Mouse (Mus musculus) hindbrain, embryonic 15.5 days (tissue): Measurements from ENCODE around the gene Sapcd2. TPM values are rescaled to one million over a fixed set of nuclear protein-coding genes. Genes with fewer than 3 reads are reported as not detected.

Experiments
- ATAC-seq: fragments of 200-750 bp; cut with Nextera tagmentation; 2 replicates; pipeline ENCODE4 v1.8.0; 2017; ENCODE audit warnings: low read depth, moderate number of reproducible peaks, moderate TSS enrichment; ENCODE audit not compliant: low FRiP score
- H3K27ac ChIP-seq: fragments of 300-500 bp; sonication (generic); replicated peaks from 2 replicates; pipeline ENCODE4 v1.5.1; 2015; ENCODE audit warnings: mild to moderate bottlenecking, inconsistent platforms
- H3K27me3 ChIP-seq: fragments of 300-500 bp; sonication (generic); 2 replicates; pipeline ENCODE4 v1.6.1; 2015; ENCODE audit warnings: control low read depth, inconsistent platforms
- H3K36me3 ChIP-seq: fragments of 300-500 bp; sonication (generic); 2 replicates; pipeline ENCODE4 v1.6.1; 2015; ENCODE audit warnings: control low read depth, inconsistent platforms
- H3K4me1 ChIP-seq: fragments of 300-500 bp; sonication (generic); replicated peaks from 2 replicates; pipeline ENCODE4 v1.6.1; 2015; ENCODE audit warnings: control low read depth, inconsistent platforms
- H3K4me2 ChIP-seq: fragments of 300-500 bp; sonication (generic); 2 replicates; pipeline ENCODE4 v1.6.1; 2015; ENCODE audit warnings: moderate library complexity, mild to moderate bottlenecking, inconsistent platforms
- H3K4me3 ChIP-seq: fragments of 300-500 bp; sonication (generic); 2 replicates; pipeline ENCODE4 v1.5.1; 2015; ENCODE audit warnings: mild to moderate bottlenecking, inconsistent platforms
- H3K9ac ChIP-seq: fragments of 300-500 bp; sonication (generic); 2 replicates; pipeline ENCODE4 v1.6.1; 2015; ENCODE audit warnings: inconsistent platforms
- H3K9me3 ChIP-seq: fragments of 300-500 bp; sonication (generic); 2 replicates; pipeline ENCODE4 v1.6.1; 2016; ENCODE audit warnings: control low read depth, inconsistent platforms
- WGBS: fragments of 180-500 bp; shearing (Covaris S2); methylation state at CpG from one replicate; pipeline ENCODE4 v1.1.7; 2015; 5-methylcytosine and 5-hydroxymethylcytosine counted together
- polyA plus RNA-seq: library from polyadenylated mRNA; unstranded; fragments of >200 nt; fragmentation: Nextera tagmentation; extraction: Ambion mirVana; gene quantifications from 2 replicates; pipeline ENCODE4 v1.2.1, GENCODE M21; 2015

Sapcd2 gene
- polyA plus RNA-seq, 1 experiment from 2014 or later = 11.8 TPM

DNA sequence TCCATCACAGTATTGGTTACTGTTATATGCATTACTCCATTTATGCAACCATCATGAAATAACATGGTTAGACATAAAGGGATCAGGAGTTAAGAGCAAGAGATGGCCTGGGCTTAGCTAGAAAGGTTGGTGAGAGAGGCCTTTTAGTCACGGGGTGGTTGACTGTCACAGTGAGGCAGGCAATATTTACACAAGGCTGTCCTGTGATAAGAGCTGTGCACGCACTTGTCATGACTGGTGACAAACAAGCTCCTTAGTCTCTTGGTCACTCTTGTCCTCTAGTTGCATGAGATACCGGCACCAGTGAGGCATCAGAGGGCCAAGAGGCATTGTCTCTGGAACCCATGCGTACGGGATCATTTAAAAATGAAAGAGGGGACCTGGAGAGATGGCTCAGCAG is 12.4 kb downstream of the Sapcd2 start:
- no peak for ATAC-seq
- no peaks in the 10 kb centered on the region for H3K4me1 ChIP-seq
- WGBS = 82% methylated on average over 5 of the region's 5 CpGs
- no peak overlapping the region for H3K27ac ChIP-seq
- H3K4me2 ChIP-seq = no peak overlapping the region
- no peaks in the 10 kb centered on the region for H3K9me3 ChIP-seq
- H3K9ac ChIP-seq = no peak overlapping the region
- H3K36me3 ChIP-seq = no peaks in the 10 kb centered on the region
- no peak overlapping the region for H3K4me3 ChIP-seq
- no peaks in the 10 kb centered on the region for H3K27me3 ChIP-seq

DNA sequence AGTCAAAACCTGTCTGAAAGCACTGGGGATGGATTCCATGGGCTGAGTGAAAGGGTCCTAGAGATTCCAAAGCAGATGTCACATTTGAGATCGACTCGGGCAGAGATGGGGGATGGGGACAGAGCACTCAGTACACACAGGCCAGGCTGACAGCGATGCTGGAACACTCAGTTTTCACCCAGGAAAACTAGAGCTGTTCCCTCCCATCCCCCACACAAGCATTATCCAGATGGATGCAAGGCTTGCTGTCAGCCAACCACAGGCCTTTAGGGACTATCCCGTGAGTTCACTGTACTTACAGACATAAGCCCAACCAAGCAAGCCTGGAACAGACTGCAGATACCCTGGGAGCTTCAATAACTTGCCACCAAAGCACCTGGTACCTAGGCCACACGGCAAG is 19.1 kb downstream of the Sapcd2 start:
- H3K27me3 ChIP-seq = peaks cover 18% of the 10 kb centered on the region
- H3K9ac ChIP-seq = no peak overlapping the region
- H3K9me3 ChIP-seq = no peaks in the 10 kb centered on the region
- WGBS = 63% methylated on average over 5 of the region's 5 CpGs
- H3K4me1 ChIP-seq = peaks cover 14% of the 10 kb centered on the region
- no peak overlapping the region for H3K27ac ChIP-seq
- no peak overlapping the region for H3K4me3 ChIP-seq
- no peak for ATAC-seq
- no peaks in the 10 kb centered on the region for H3K36me3 ChIP-seq
- no peak overlapping the region for H3K4me2 ChIP-seq

DNA sequence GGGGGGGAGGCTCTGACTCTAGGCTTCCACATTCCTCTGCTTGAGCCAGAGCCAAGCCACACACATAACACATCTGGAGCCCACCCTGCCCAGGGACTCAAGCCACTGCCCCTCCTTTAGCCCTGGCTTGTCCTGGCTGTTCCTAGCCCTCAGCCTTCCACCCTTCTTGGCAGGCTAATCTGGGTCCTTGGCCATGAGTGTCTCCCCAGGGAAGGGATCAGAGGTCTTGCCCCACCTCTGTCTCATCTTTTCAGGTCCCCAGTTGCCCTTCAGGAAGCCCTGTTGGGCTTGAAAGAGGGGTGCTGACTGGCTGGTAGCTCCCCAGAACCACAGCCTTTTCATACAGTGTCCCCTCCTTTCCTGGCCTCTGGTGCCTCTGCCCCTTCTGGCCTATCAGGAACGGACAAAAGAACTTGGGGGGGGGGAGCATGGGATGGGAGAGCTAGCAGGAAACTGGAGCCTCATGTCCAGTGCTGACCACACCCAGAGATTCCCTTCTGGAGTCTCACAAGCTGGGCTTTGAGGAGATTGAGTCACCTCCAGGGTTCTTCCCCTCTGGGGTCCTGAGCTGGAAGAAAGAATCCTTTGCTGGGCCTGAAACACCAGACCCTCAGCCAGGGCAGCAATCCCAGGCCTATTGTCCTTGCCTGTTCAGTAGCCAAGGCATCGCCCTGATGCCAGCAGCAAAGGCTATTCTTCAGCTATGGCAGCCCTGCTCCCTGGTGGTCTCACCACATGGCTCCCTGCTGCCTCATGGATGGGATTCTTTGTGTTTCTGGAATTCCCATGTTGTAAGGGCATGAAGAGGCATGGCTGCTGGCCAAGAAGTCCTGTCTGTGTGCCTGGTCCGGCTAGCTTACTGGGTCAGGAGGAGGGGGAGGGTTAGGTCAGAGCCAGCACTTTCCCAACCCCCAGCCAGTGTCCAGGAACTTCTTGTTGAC is 22.4 kb downstream of the Sapcd2 start:
- no peak overlapping the region for H3K4me2 ChIP-seq
- H3K4me1 ChIP-seq = peaks cover 18% of the 10 kb centered on the region
- peak; percentile 80 for ATAC-seq
- 0 out of 2 replicates have a peak overlapping the region, but pooled peaks have one; percentile 3 for H3K27ac ChIP-seq
- WGBS = 17% methylated on average over 3 of the region's 3 CpGs
- H3K27me3 ChIP-seq = peaks cover 51% of the 10 kb centered on the region
- no peaks in the 10 kb centered on the region for H3K9me3 ChIP-seq
- H3K36me3 ChIP-seq = no peaks in the 10 kb centered on the region
- H3K9ac ChIP-seq = no peak overlapping the region
- H3K4me3 ChIP-seq = no peak overlapping the region

DNA sequence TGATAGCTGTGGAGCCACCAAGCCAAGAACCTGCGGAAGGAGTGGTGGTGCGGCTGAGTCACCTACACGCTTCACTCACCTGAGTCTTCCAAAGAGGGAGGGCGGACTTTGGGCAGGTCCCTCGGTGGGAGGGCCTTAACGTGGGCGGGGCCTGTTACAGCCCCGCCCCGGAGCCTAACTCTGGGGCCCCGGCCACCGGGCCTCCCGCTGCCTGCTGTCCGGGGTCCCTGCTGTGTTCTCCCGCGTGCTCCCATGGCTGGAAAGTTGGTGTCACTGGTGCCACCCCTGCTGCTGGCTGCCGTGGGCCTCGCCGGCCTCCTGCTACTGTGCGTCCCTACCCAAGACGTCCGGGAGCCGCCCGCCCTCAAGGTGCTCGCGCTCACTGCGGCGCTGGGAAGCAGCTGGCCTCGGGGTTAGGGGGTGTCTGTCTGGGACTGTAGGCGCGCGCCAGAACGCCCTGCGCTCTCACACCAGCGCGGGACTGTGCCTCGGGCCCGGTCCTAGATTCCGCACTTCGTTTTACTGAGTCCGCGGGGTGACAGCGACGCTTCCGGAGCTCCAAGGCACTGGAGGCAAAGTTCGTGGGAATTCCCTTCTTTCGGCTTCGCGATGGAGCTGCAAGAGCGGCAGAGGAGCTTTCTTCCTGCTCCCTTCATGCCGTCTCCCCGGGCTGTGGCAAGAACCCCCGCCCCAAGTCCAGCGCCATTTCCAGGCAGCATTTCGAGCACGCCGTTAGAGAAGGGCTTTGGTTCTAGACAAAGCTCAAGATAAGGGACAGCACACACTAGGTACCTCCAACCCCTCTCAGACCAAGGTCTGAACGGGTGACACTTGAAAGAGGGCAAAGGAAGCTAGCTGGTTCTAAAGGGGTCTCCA is 23.8 kb downstream of the Sapcd2 start, which contains the start of gene Entpd2:
Entpd2 (plus strand) TSS at position 154 of the 876 bp plus-strand sequence.
- 1% methylated on average over 54 of the region's 57 CpGs for WGBS
- H3K9ac ChIP-seq = peak within 1 kb of the TSS; percentile 14; the same call in 1 of the 2 replicates

DNA sequence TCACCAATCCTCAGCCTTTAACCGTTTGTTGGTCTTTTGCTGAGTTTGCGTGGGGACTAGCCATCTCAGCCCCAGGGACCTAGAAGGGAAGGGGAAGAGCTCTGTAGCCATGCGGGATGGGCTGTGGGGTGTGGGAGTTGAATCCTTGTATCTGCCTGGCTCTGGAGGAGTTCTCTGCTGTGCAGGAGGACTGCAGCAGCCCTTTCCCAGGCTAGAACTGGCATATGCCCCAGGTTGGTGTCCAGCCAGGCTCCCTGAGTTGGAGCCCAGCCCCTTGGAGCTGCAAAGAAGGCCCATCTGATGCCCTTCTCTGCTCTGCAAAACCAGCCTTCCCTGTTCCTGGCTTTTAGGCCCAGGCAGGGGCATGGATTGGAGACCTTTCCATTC is 24.5 kb downstream of the Sapcd2 start:
- WGBS = 32% methylated on average over 3 of the region's 3 CpGs
- no peak overlapping the region for H3K9ac ChIP-seq
- peaks cover 28% of the 10 kb centered on the region for H3K4me1 ChIP-seq
- no peaks in the 10 kb centered on the region for H3K9me3 ChIP-seq
- H3K27me3 ChIP-seq = peaks cover 58% of the 10 kb centered on the region
- H3K4me2 ChIP-seq = peak overlapping the region; percentile 53
- peak overlapping the region; percentile 31 for H3K4me3 ChIP-seq
- no peak for ATAC-seq
- H3K36me3 ChIP-seq = no peaks in the 10 kb centered on the region
- no peak overlapping the region for H3K27ac ChIP-seq

More for the DNA sequence above, 23.8 kb downstream of the Sapcd2 start, which contains the start of gene Entpd2:
- Histone ChIP-seq H3K9me3 (no peaks in the 10 kb centered on the region), H3K36me3 (no peaks in the 10 kb centered on the region), H3K4me2 (peak within 1 kb of the TSS; percentile 53), H3K27me3 (peaks cover 58% of the 10 kb centered on the region), H3K4me1 (peaks cover 28% of the 10 kb centered on the region), H3K27ac (0 out of 2 replicates have a peak within 1 kb of the TSS, but pooled peaks have one; percentile 3), H3K4me3 (peak within 1 kb of the TSS; percentile 31)
- ATAC-seq = no peak

DNA sequence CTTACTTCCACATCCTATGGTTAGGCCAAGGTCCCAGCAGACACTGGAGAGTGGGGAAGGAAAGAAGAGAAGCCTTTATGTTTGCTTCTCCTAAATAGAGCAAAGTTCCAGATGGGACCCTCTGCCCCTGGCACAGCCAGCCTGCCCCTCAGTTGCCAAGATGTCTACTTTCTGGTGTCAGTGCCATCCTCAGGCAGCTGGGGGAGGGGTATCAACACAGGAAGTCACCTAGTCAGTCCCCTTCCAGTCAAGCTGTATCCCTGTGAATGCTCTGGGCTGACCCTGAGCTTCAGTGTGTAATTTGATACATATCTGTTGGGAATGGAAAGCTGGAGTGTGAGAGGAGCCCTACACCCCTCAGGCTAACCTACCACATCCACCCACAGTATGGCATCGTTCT is 24.9 kb downstream of the Sapcd2 start:
- Histone ChIP-seq H3K27me3 (peaks cover 58% of the 10 kb centered on the region), H3K4me3 (no peak overlapping the region), H3K9ac (no peak overlapping the region), H3K36me3 (no peaks in the 10 kb centered on the region), H3K4me2 (no peak overlapping the region), H3K9me3 (no peaks in the 10 kb centered on the region), H3K4me1 (peaks cover 29% of the 10 kb centered on the region), H3K27ac (no peak overlapping the region)
- no peak for ATAC-seq
- WGBS = 74% methylated on average over 1 of the region's 1 CpGs

DNA sequence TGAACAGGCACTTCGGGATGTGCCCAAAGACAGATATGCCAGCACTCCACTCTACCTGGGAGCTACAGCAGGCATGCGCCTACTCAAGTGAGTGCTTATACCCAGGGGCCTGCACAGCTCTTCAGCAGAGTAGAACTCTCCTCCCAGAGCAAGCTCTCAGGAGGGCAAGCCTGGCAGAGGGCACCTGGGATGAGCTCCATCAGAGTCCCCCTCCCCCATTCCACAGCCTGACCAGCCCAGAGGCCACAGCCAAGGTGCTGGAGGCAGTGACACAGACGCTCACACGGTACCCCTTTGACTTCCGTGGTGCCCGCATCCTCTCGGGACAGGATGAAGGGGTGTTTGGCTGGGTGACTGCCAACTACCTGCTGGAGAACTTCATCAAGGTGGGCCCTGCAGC is 25.9 kb downstream of the Sapcd2 start:
- H3K4me1 ChIP-seq = peaks cover 33% of the 10 kb centered on the region
- H3K9me3 ChIP-seq = no peaks in the 10 kb centered on the region
- no peak overlapping the region for H3K4me3 ChIP-seq
- WGBS = 92% methylated on average over 7 of the region's 7 CpGs
- H3K36me3 ChIP-seq = no peaks in the 10 kb centered on the region
- H3K4me2 ChIP-seq = no peak overlapping the region
- no peak overlapping the region for H3K27ac ChIP-seq
- ATAC-seq = no peak
- H3K9ac ChIP-seq = no peak overlapping the region
- peaks cover 58% of the 10 kb centered on the region for H3K27me3 ChIP-seq

DNA sequence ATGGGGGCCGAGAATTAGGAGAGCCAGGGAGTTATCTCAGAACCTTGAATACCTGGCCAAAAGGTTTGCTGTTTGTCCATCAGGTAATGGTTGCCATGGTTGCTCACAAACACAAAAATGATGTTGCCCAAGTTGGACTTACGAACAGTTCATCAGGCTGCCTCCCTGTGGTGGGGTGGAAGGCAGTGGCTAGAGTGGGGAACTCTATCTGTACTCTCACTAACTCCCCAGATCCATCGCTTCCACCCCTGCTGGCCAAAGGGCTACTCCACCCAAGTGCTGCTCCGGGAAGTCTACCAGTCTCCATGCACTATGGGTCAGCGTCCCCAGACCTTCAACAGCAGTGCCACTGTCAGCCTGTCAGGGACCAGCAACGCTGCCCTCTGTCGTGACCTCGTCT is 26.9 kb downstream of the Sapcd2 start, which contains the start of gene Npdc1:
Npdc1 (plus strand) TSS at position 301 of the 400 bp plus-strand sequence.
- Histone ChIP-seq H3K36me3 (no peaks in the 10 kb centered on the region), H3K9me3 (no peaks in the 10 kb centered on the region), H3K4me2 (peak within 1 kb of the TSS; percentile 67; the same call in 1 of the 2 replicates), H3K4me3 (no peak within 1 kb of the TSS), H3K27me3 (peaks cover 58% of the 10 kb centered on the region), H3K4me1 (peaks cover 35% of the 10 kb centered on the region), H3K9ac (no peak within 1 kb of the TSS), H3K27ac (no peak within 1 kb of the TSS)
- ATAC-seq = no peak
- 68% methylated on average over 8 of the region's 8 CpGs for WGBS

DNA sequence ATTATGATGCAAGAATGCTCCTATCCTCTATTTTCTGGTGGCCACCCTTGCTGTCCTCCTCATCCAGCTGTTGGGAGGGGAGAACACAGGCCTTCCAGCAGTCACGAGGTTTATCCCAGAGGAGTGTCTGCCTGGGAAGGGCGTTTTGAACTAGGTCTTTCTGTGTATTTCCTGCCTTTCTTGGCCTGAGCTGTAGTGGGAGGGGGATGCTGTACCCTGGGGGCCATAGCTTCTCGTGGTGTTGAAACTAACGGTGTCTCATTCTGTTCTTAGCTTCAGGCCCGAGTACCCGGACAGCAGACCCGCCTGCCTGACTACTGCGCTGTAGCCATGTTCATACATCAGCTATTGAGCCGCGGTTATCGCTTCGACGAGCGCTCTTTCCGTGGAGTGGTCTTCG is 28.2 kb downstream of the Sapcd2 start:
- no peak for ATAC-seq
- WGBS = 24% methylated on average over 16 of the region's 16 CpGs
- no peak overlapping the region for H3K27ac ChIP-seq
- H3K4me3 ChIP-seq = peak overlapping the region; percentile 33
- no peaks in the 10 kb centered on the region for H3K9me3 ChIP-seq
- peak overlapping the region; percentile 33; the same call in 1 of the 2 replicates for H3K9ac ChIP-seq
- peak overlapping the region; percentile 67 for H3K4me2 ChIP-seq
- no peaks in the 10 kb centered on the region for H3K36me3 ChIP-seq
- peaks cover 42% of the 10 kb centered on the region for H3K4me1 ChIP-seq
- peaks cover 47% of the 10 kb centered on the region for H3K27me3 ChIP-seq

DNA sequence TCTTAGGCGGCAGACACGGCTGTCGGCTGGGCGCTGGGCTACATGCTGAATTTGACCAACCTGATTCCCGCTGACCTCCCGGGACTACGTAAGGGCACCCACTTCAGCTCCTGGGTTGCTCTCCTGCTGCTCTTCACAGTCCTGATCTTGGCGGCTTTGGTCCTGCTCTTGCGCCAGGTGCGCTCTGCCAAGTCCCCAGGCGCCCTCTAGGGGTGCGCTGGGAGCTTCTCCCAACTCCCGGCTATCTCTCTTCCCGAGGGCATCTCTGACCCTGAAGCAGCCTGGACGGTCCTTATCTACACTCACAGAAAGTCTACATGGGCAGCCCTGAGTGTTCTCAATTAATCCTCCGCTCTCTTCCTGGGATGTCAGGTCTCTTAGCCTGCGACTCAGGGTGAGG is 28.6 kb downstream of the Sapcd2 start:
- no peak for ATAC-seq
- H3K36me3 ChIP-seq = no peaks in the 10 kb centered on the region
- H3K4me1 ChIP-seq = peaks cover 43% of the 10 kb centered on the region
- peak overlapping the region; percentile 33; the same call in 1 of the 2 replicates for H3K9ac ChIP-seq
- H3K9me3 ChIP-seq = no peaks in the 10 kb centered on the region
- peak overlapping the region; percentile 67 for H3K4me2 ChIP-seq
- 3% methylated on average over 17 of the region's 17 CpGs for WGBS
- peak overlapping the region; percentile 33 for H3K4me3 ChIP-seq
- H3K27me3 ChIP-seq = peaks cover 42% of the 10 kb centered on the region
- no peak overlapping the region for H3K27ac ChIP-seq

DNA sequence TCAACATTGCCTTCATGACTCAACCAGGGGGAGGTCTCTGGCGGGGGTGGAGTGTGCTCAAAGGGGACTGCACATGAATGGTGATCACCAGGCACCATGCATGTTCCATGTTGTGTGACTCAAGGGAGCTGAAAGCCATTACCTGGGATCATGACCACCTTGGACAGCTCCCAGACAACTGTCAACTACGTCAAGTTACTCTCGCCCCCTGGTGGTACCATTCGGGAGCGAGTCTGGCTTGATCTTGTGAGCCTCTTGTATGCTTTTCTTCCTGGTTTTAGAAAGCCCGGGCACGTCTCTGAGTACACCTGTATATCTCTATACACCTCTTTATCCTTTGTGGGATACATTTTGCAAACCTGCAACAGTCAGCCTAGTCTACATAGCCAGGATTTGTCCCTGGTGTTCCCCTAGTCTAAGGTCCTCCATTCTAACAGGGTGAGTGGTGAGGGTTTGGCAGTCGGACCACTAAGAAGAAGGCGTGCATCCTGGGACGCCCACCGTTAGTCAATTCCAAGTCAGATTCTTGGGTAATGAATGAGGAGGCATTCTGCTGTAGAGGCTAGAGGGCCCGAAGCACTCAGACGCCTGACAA is 30.4 kb downstream of the Sapcd2 start:
- H3K9me3 ChIP-seq = no peaks in the 10 kb centered on the region
- 0% methylated on average over 13 of the region's 13 CpGs for WGBS
- H3K4me1 ChIP-seq = peaks cover 37% of the 10 kb centered on the region
- peak overlapping the region; percentile 77 for H3K4me2 ChIP-seq
- H3K36me3 ChIP-seq = 0 out of 2 replicates have a peak, but pooled peaks cover 5% of the 10 kb centered on the region
- ATAC-seq = peak; percentile 59
- H3K4me3 ChIP-seq = peak overlapping the region; percentile 76
- peak overlapping the region; percentile 88 for H3K27ac ChIP-seq
- peak overlapping the region; percentile 100 for H3K9ac ChIP-seq
- peaks cover 28% of the 10 kb centered on the region for H3K27me3 ChIP-seq
